Mouse (Mus musculus): Measurements from ENCODE around the gene Mrpl53. TPM values are rescaled to one million over a fixed set of nuclear protein-coding genes. Genes with fewer than 3 reads are reported as not detected.
A peak's percentile ranks its signal among the peaks of the same experiment; 100 is the strongest.

Gene Mrpl53
- polyA plus RNA-seq, 1 experiment: 83.6 TPM

DNA sequence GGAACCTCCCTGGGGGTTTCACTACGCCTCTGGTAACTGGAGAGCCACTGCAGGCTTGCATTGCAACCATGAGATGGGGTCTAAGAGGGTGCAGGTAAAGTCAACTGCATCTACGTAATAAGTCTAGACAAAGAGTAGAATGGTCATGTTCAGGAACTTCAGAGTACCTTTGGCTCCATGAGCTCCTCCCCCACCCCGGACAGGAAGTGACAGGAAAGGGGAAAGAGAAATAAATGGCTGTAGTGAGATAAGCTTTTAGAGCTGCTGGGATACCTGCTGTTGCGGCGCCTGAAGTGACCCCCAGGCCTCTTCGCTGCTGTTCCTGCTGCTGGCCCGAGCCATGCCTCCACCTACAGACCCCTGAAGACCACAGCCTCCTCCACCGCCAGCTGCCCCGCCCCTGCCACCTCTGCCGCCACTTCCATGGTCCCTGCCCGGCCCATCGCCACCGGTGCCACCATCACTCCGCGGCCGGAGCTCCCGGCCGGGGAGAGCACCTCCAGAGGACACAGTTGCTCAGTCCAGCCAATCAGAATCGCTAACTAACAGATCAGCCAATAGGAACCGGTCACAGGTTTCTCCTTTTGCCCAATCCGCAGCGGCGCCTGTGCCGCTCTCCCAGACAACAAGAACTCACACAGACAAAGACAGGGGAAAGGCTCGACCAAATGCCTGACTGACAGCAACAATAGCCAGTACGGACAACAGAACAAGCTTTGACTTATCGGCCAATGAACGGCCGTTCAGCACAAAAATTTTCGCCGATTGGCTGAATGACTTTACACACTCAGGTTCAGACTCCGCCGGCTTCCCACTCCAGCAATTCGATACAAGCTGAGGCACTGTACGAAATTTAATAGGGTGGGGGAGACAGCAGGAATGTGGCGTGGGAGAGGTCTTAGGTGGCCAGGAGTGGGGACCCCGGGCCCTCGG lies 12.4 kb downstream of the Mrpl53 start, which contains the start of gene Wbp1:
Wbp1 (minus strand) TSS at position 630 of the 933 bp plus-strand sequence.
- WGBS: 1% methylated on average over 38 of the region's 38 CpGs
- Histone ChIP-seq H3K27me3 (ENCODE audit: control insufficient read depth, insufficient read depth, low read length) (no peaks in the 10 kb centered on the region), H3K36me3 (ENCODE audit: control insufficient read depth, insufficient read depth, low read length) (no peaks in the 10 kb centered on the region), H3K27ac (ENCODE audit: control insufficient read depth, insufficient read depth, low read length) (peak within 1 kb of the TSS; percentile 70), H3K4me3 (ENCODE audit: control insufficient read depth, insufficient read depth, low read length) (peak within 1 kb of the TSS; percentile 89), H3K4me1 (replicated peaks; ENCODE audit: control insufficient read depth, insufficient read depth, low read length) (peaks cover 36% of the 10 kb centered on the region)
- TF ChIP-seq CTCF (IDR thresholded peaks at IDR 0.05; ENCODE audit: borderline replicate concordance, control insufficient read depth, extremely low read depth, insufficient read depth, low read length, poor library complexity) (peak; percentile 62; the same call in 1 of the 2 replicates), POLR2A (IDR thresholded peaks at IDR 0.05; ENCODE audit: control insufficient read depth, extremely low read depth, insufficient read depth, low read length, poor library complexity) (peak; percentile 91)
- DNase-seq: peak; percentile 94

DNA sequence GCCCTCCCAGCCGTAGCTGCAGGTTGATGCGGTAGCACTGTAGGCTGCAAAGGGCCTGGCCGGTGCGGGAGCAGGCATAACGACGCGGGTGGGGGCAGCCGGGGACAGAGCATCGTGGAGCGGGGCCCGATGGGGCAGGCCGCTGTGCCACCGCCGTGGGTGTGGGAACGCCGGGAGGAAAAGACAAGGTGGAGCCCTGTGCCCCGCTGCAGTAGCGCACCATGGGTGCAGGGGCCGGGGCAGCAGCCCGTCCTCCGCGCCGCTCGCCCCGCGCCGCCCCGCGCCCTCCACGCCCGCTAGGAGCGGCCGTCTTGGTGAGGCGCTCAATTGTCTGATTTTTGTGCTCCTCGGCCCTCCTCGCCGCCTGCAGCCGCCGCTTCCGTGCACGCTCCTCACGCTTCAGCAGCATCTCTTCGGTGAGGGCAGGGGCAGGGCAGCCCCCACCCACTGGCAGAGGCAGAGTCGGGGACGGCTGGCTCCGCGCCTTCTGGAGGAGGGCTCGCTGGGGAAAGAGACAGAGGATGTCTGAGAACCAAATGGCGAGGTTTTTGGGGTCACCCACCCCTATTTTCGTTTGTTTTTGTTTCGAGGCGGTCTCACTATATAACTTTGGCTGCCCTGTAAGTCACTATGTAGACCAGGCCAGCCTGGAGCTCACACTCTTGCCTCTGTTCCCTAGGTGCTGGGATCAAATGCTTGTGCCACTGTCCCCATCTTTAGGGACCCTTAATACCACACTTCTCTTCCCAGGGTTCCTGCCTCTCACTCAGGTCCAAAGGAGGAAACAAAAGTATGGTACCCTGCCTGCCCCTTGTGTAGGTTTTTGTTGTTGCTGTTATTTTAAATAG lies 13.2 kb downstream of the Mrpl53 start:
- Histone ChIP-seq H3K4me3 (ENCODE audit: control insufficient read depth, insufficient read depth, low read length) (peak overlapping the region; percentile 89), H3K4me1 (replicated peaks; ENCODE audit: control insufficient read depth, insufficient read depth, low read length) (peaks cover 30% of the 10 kb centered on the region), H3K36me3 (ENCODE audit: control insufficient read depth, insufficient read depth, low read length) (no peaks in the 10 kb centered on the region), H3K27me3 (ENCODE audit: control insufficient read depth, insufficient read depth, low read length) (no peaks in the 10 kb centered on the region), H3K27ac (ENCODE audit: control insufficient read depth, insufficient read depth, low read length) (peak overlapping the region; percentile 70)
- TF ChIP-seq POLR2A (IDR thresholded peaks at IDR 0.05; ENCODE audit: control insufficient read depth, extremely low read depth, insufficient read depth, low read length, poor library complexity): no peak
- TF ChIP-seq CTCF (IDR thresholded peaks at IDR 0.05; ENCODE audit: borderline replicate concordance, control insufficient read depth, extremely low read depth, insufficient read depth, low read length, poor library complexity): no peak
- DNase-seq: no peak
- 4% methylated on average over 49 of the region's 52 CpGs for WGBS

DNA sequence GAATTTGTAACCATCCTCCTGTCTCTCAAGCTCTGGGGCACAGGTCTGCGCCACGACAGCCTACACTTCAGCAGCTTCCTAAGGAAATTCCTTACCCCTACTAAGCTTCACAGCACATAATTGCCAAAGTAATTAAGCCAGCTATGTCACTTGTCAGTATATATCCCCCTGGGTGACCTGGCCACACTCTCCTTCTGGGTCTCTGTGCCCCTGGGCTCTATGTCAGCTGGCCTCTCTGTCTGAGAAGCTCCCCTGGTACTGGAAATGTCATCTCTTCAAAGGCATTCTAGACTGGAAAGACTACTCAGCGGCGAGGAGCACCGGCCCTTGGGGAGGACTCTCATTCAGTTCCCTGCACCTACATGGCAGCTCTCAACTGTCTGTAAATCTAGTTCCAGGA lies 14.1 kb downstream of the Mrpl53 start:
- Histone ChIP-seq H3K4me1 (replicated peaks; ENCODE audit: control insufficient read depth, insufficient read depth, low read length) (peaks cover 30% of the 10 kb centered on the region), H3K27ac (ENCODE audit: control insufficient read depth, insufficient read depth, low read length) (no peak overlapping the region), H3K4me3 (ENCODE audit: control insufficient read depth, insufficient read depth, low read length) (no peak overlapping the region), H3K36me3 (ENCODE audit: control insufficient read depth, insufficient read depth, low read length) (no peaks in the 10 kb centered on the region), H3K27me3 (ENCODE audit: control insufficient read depth, insufficient read depth, low read length) (no peaks in the 10 kb centered on the region)
- 95% methylated on average over 5 of the region's 5 CpGs for WGBS
- DNase-seq: no peak
- TF ChIP-seq CTCF (IDR thresholded peaks at IDR 0.05; ENCODE audit: borderline replicate concordance, control insufficient read depth, extremely low read depth, insufficient read depth, low read length, poor library complexity): no peak

DNA sequence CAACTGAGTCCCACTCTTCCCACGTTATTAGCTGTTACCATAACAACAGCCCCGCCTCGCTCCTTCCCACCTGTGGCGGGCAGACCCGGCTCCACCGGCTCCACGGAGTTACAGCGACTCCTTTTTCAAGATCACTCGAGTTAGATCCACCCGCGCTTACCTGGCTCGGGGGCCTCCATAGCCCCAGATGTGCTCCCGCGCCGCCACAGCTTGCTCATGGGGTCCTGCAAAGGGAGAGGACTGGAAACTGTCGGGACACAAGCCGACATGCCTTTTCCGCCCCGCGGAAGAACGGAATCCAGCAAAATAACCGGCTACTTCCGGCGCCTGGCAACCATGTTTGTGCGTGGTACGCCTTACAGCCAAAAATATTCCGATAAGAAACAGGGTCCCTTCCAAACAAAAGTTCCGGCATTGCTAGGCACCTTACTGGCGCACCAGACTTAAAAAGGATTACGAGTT lies 16.0 kb downstream of the Mrpl53 start:
- no peaks in the 10 kb centered on the region for H3K36me3 ChIP-seq (ENCODE audit: control insufficient read depth, insufficient read depth, low read length)
- DNase-seq: peak; percentile 90
- whole genome bisulfite sequencing: under 1% methylated on average over 30 of the region's 30 CpGs
- H3K27me3 ChIP-seq (ENCODE audit: control insufficient read depth, insufficient read depth, low read length): no peaks in the 10 kb centered on the region
- peak overlapping the region; percentile 99 for H3K4me3 ChIP-seq (ENCODE audit: control insufficient read depth, insufficient read depth, low read length)
- peaks cover 21% of the 10 kb centered on the region for H3K4me1 ChIP-seq (replicated peaks; ENCODE audit: control insufficient read depth, insufficient read depth, low read length)
- H3K27ac ChIP-seq (ENCODE audit: control insufficient read depth, insufficient read depth, low read length): no peak overlapping the region
- TF ChIP-seq POLR2A (IDR thresholded peaks at IDR 0.05; ENCODE audit: control insufficient read depth, extremely low read depth, insufficient read depth, low read length, poor library complexity): 0 out of 2 replicates have a peak, but pooled peaks have one; percentile 18
- 0 out of 2 replicates have a peak, but pooled peaks have one; percentile 40 for TF ChIP-seq CTCF (IDR thresholded peaks at IDR 0.05; ENCODE audit: borderline replicate concordance, control insufficient read depth, extremely low read depth, insufficient read depth, low read length, poor library complexity)

DNA sequence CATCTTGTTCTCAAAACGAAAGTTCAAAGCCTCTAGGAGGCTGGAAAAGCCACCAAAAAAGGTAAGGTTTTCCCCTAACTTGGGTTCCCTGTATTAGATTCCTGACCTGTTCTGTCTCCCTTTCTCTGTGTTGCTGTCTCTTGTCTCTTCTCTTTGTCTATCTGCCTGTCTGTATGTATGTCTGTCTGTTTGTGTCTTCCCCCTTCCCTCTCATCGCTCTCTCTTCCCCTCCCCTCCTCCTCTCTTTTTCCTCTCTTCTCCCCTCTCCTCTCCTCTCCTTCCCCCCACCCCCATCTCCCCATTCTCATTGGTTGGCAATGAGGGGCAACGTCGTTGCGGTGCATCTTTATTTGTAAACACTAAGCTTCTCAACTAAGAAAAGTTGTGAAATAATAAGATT lies 16.5 kb downstream of the Mrpl53 start, which contains the start of gene Ino80b:
Ino80b (minus strand) TSS at position 101 of the 400 bp plus-strand sequence.
- WGBS: 45% methylated on average over 5 of the region's 5 CpGs
- TF ChIP-seq POLR2A (IDR thresholded peaks at IDR 0.05; ENCODE audit: control insufficient read depth, extremely low read depth, insufficient read depth, low read length, poor library complexity): no peak
- DNase-seq: no peak
- Histone ChIP-seq H3K4me3 (ENCODE audit: control insufficient read depth, insufficient read depth, low read length) (peak within 1 kb of the TSS; percentile 99), H3K27ac (ENCODE audit: control insufficient read depth, insufficient read depth, low read length) (no peak within 1 kb of the TSS), H3K36me3 (ENCODE audit: control insufficient read depth, insufficient read depth, low read length) (no peaks in the 10 kb centered on the region), H3K4me1 (replicated peaks; ENCODE audit: control insufficient read depth, insufficient read depth, low read length) (peaks cover 17% of the 10 kb centered on the region), H3K27me3 (ENCODE audit: control insufficient read depth, insufficient read depth, low read length) (no peaks in the 10 kb centered on the region)

DNA sequence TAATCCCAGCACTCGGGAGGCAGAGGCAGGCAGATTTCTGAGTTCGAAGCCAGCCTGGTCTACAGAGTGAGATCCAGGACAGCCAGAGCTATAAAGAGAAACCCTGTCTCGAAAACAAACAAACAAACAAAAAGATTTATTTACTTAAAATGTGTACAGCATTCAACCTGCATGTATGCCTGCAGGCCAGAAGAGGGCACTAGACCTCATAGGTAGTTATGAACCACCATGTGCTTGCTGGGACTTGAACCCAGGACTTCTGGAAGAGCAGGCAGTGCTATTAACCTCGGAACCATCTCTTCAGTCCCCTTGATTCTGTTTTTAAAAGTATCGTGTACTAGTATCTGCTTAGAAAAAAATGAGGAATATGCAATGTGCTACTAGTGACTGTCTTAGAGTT lies 18.6 kb downstream of the Mrpl53 start:
- TF ChIP-seq POLR2A (IDR thresholded peaks at IDR 0.05; ENCODE audit: control insufficient read depth, extremely low read depth, insufficient read depth, low read length, poor library complexity) (no peak), CTCF (IDR thresholded peaks at IDR 0.05; ENCODE audit: borderline replicate concordance, control insufficient read depth, extremely low read depth, insufficient read depth, low read length, poor library complexity) (no peak)
- H3K27ac ChIP-seq (ENCODE audit: control insufficient read depth, insufficient read depth, low read length): no peak overlapping the region
- peaks cover 9% of the 10 kb centered on the region for H3K4me1 ChIP-seq (replicated peaks; ENCODE audit: control insufficient read depth, insufficient read depth, low read length)
- DNase-seq: no peak
- WGBS: 97% methylated on average over 5 of the region's 5 CpGs
- H3K4me3 ChIP-seq (ENCODE audit: control insufficient read depth, insufficient read depth, low read length): no peak overlapping the region
- H3K36me3 ChIP-seq (ENCODE audit: control insufficient read depth, insufficient read depth, low read length): no peaks in the 10 kb centered on the region
- no peaks in the 10 kb centered on the region for H3K27me3 ChIP-seq (ENCODE audit: control insufficient read depth, insufficient read depth, low read length)

Data from thymus, adult 2 months (tissue).